In the genomic region with DNA sequence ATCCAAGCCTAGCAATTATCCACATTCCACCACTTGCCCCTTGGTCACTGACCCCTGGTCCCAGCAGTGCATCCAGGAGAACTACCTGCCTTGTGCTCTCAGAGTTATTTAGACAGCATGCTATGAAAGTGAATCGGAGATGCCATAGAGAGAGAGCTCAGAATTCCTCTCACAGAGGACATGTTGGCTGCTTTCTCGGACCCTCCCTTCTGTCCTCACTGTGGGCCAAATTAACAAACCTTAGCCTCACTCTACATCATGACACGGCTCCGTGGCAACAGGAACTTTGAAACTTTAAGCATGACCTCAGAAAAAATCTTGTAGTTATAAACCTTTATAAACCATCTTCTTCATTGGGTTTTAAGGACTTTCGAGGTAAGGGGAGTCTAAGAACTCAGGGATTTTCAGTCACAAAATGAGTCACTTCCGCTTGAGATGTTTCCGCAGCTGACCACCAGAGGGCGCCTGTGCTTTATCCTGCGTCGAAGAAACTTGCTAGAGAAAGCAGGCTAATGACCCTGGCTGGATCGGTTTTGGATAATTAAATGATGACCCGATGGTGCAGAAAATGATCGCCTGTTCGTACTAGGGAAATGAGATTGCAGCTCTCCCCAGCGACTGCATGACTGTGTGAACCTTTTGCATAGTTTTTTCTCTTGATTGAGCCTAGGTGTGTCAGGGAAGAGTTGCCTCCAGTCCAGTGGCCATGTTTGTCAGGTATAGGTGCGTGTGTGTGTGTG, we compare ENCODE assay signal across 9 mouse cellular contexts.
DNase-seq lines count a peak whose midpoint lies in the region; ATAC-seq and TF ChIP-seq lines count a peak whose summit lies in the region.
"Had no signal": no experiment of that assay in that cellular context is flagged by ENCODE, and none has a peak within 500 bp of the region (broad histone marks: within the 10 kb centered on the region; RNA-seq: fewer than 3 reads in every experiment).

No protein-coding gene starts in this region.

- H3K27me3 ChIP-seq in embryonic facial prominence, embryonic 14.5 days (replicated peaks; ENCODE audit: control insufficient read depth, insufficient read depth, low read length) = no peaks in the 10 kb centered on the region
- H3K27me3 ChIP-seq: liver, embryonic 15.5 days had no signal

- DNase-seq in Muller cell, postnatal 12 days (ENCODE audit: inconsistent ontology term) = peak; percentile 66
- DNase-seq in embryonic facial prominence, embryonic 14.5 days (ENCODE audit: low spot score) = peak; percentile 68
- DNase-seq in heart, postnatal 10 days = peak; percentile 45 to 76
- DNase-seq in large intestine, adult 2 months (ENCODE audit: low read depth, low spot score) = peak; percentile 13
- DNase-seq in right cerebral cortex, adult 2 months (ENCODE audit: low spot score in 2 of 2) = peak; percentile 74 to 75

- peak overlapping the region; percentile 27; the same call in 1 of the 2 replicates for H3K4me2 ChIP-seq in embryonic facial prominence, embryonic 14.5 days (ENCODE audit: low read depth, low read length)
- H3K4me2 ChIP-seq: liver, embryonic 15.5 days had no signal

- no peak overlapping the region for H3K9ac ChIP-seq in embryonic facial prominence, embryonic 14.5 days (ENCODE audit: low read depth, low read length)
- H3K9ac ChIP-seq: liver, embryonic 15.5 days had no signal

- H3K36me3 ChIP-seq in embryonic facial prominence, embryonic 14.5 days (ENCODE audit: control insufficient read depth, insufficient read depth, low read length) = no peaks in the 10 kb centered on the region
- H3K36me3 ChIP-seq: liver, embryonic 15.5 days had no signal

- no peaks in the 10 kb centered on the region for H3K9me3 ChIP-seq in embryonic facial prominence, embryonic 14.5 days (ENCODE audit: control insufficient read depth, low read length)
- H3K9me3 ChIP-seq: liver, embryonic 15.5 days had no signal

- H3K4me1 ChIP-seq in bone marrow macrophage, adult 2 months (ENCODE audit: control insufficient read depth, insufficient read depth, low read length) = no peaks in the 10 kb centered on the region
- H3K4me1 ChIP-seq in embryonic facial prominence, embryonic 14.5 days (ENCODE audit: control insufficient read depth, insufficient read depth, low read length) = no peaks in the 10 kb centered on the region
- H3K4me1 ChIP-seq: liver, embryonic 15.5 days had no signal

- no peak overlapping the region for H3K27ac ChIP-seq in bone marrow macrophage, adult 2 months (ENCODE audit: insufficient read depth, low read depth, low read length)
- no peak overlapping the region for H3K27ac ChIP-seq in embryonic facial prominence, embryonic 14.5 days (replicated peaks; ENCODE audit: low read depth, low read length)
- H3K27ac ChIP-seq: liver, embryonic 15.5 days had no signal

- no peak overlapping the region for H3K4me3 ChIP-seq in bone marrow macrophage, adult 2 months (ENCODE audit: insufficient read depth, low read length)
- no peak overlapping the region for H3K4me3 ChIP-seq in embryonic facial prominence, embryonic 14.5 days (ENCODE audit: low read depth, low read length)
- H3K4me3 ChIP-seq: liver, embryonic 15.5 days had no signal

- intact Hi-C loops in heart, postnatal 10 days (cut with DNase I) = loop anchor here (5.0 kb wide), 2 partner anchors 571 to 586 kb away; no protein-coding TSS in a partner anchor

- WGBS in embryonic facial prominence, embryonic 14.5 days = 32% methylated on average over 16 of the region's 16 CpGs
- 38% methylated on average over 16 of the region's 16 CpGs for WGBS in large intestine, adult 2 months

- peak; percentile 90 for TF ChIP-seq CTCF in bone marrow macrophage, adult 2 months (IDR thresholded peaks at IDR 0.05; ENCODE audit: low read depth, low read length)

- no peak for TF ChIP-seq POLR2A in bone marrow macrophage, adult 2 months (IDR thresholded peaks at IDR 0.05; ENCODE audit: borderline replicate concordance, low read depth, low read length)

- ATAC-seq in embryonic facial prominence, embryonic 14.5 days (ENCODE audit: low read depth) = peak; percentile 30; the same call in 1 of the 2 replicates
- ATAC-seq in megakaryocyte, adult 5-6 weeks (ENCODE audit: poor library complexity, severe bottlenecking) = peak; percentile 76
- ATAC-seq in erythroid progenitor cell, adult 5-6 weeks (replicated peaks; ENCODE audit: low FRiP score, poor library complexity, severe bottlenecking) = no peak

Comparison
In these comparisons a context has a peak if more than half of its experiments do, and no peak if none do; other contexts are left out.
1. DNase-seq: peak in every context shown above with its lines; median percentile 74 in right cerebral cortex, adult 2 months; 68 in embryonic facial prominence, embryonic 14.5 days; 66 in Muller cell, postnatal 12 days; 60 in heart, postnatal 10 days; 13 in large intestine, adult 2 months.